Mouse (Mus musculus): ENCODE data around the gene Dao.

DNA sequence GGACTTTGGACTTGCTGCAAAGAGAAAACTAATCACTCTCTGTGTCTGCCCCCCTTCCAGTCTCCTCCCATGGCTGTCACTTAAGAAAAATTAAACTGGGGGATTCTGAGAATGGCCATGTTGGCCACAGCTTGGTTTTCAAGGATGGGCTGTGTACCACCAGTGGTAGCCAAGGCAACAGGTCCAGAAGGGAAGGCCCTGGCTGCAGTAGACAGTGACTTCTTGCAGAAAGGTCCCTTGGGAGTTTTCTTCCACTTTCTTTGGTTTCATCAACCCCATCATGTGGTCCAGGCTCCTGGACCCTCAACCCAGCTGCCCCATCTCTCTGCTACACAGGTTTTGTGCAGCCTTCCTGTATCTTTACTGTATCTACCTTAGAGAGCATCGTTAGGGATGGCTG, 37.4 kb downstream of the Dao start:
- no peak for TF ChIP-seq GATA1 (IDR thresholded peaks at IDR 0.05; ENCODE audit: low read length)
- TF ChIP-seq TAL1 (IDR thresholded peaks at IDR 0.05; ENCODE audit: low read length) = no peak
